Mouse (Mus musculus) erythroblast, embryonic 14.5 days (primary cell): ENCODE measurements at regions not wholly inside any gene's neighbourhood (a gene's known extent, or its start where the extent isn't known, plus 50 kb on each side); places are given as distances from the start of the nearest gene placed in this dataset.

Experiments
- GATA1 ChIP-seq: IDR thresholded peaks from 2 replicates; pipeline ENCODE4 v1.6.1; 2012; ENCODE audit warnings: low read length, inconsistent platforms, mixed read lengths
- TAL1 ChIP-seq: IDR thresholded peaks from 3 replicates; pipeline ENCODE4 v1.6.1; 2012; ENCODE audit warnings: low read length, inconsistent platforms, mixed read lengths

DNA sequence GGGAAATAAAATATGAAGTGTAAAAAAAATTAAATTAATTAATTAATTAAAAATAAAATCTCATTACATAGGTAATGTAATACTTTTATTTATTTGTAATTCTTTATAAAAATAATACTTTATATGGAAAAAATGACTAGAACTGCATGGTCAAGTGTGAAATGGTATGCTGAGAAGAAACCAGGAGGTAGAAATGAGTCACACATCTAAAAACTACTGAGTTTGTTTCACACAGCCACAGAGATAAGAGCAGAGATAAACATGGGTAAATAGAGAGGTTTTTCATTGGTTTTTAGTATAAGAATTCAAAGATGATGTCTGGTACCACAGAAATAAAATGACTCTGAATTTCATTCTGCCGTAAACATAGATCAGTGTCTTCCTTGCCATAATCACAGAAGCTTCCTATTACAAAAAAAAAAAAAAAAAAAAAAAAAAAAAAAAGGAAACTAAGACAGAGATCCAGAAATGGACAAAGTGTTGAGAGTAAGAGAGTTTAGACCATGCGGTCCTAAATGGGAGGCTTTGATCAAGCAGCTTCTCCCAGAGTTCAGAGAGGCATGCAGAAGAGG lies 1190.5 kb upstream of the Zeb2 start:
- no peak for TF ChIP-seq GATA1
- TF ChIP-seq TAL1 = no peak
